Mouse (Mus musculus) myocyte (in vitro differentiated cells): ENCODE data around the gene Kcnk13. TPM values are rescaled to one million over a fixed set of nuclear protein-coding genes. Genes with fewer than 3 reads are reported as not detected.
"Not testable (repeated sequence)": the region's sequence is repeated elsewhere in the genome, so short reads cannot be mapped to it uniquely, and the experiment has no call there.

Source experiments
- H3K27me3 ChIP-seq: one replicate; pipeline ENCODE4 v1.6.1; 2011; ENCODE audit not compliant: control insufficient read depth, insufficient read depth, insufficient read length
- H3K36me3 ChIP-seq: one replicate; pipeline ENCODE4 v1.6.1; 2011; ENCODE audit not compliant: control insufficient read depth, insufficient read depth
- H3K4me2 ChIP-seq: one replicate; pipeline ENCODE4 v1.6.1; 2011; ENCODE audit warnings: low read depth, control low read depth
- H3K4me3 ChIP-seq: one replicate; pipeline ENCODE4 v1.5.1; 2011; ENCODE audit warnings: mild to moderate bottlenecking, control low read depth, moderate library complexity
- H3K79me2 ChIP-seq: one replicate; pipeline ENCODE4 v1.6.1; 2011; ENCODE audit not compliant: control insufficient read depth, insufficient read depth
- H3ac ChIP-seq: one replicate; pipeline ENCODE4 v1.6.1; 2011; ENCODE audit not compliant: control insufficient read depth, insufficient read length
- CEBPB ChIP-seq: IDR thresholded peaks from 2 replicates; pipeline ENCODE4 v1.6.1; 2011; ENCODE audit warnings: mild to moderate bottlenecking, moderate library complexity; ENCODE audit not compliant: poor library complexity, insufficient read depth, severe bottlenecking
- E2F4 ChIP-seq: IDR thresholded peaks from one replicate; pipeline ENCODE4 v1.6.1; 2011; ENCODE audit warnings: mild to moderate bottlenecking, control low read depth, moderate library complexity; ENCODE audit not compliant: insufficient read depth
- MAX ChIP-seq: IDR thresholded peaks from one replicate; pipeline ENCODE4 v1.6.1; 2011; ENCODE audit warnings: low read depth, mild to moderate bottlenecking, control low read depth
- MYOD1 ChIP-seq, 3 experiments: IDR thresholded peaks; one replicate each; pipeline ENCODE4 v1.6.1; 2011; ENCODE audit warnings: control low read depth in 2 of 3, low read depth in 2 of 3, mild to moderate bottlenecking in 2 of 3, moderate library complexity in 1 of 3; ENCODE audit not compliant: insufficient read length in 2 of 3, control insufficient read depth in 1 of 3
- MYOG ChIP-seq, 3 experiments: IDR thresholded peaks; one replicate each; pipeline ENCODE4 v1.6.1; 2011; ENCODE audit warnings: control low read depth in 2 of 3, low read depth in 2 of 3, mild to moderate bottlenecking in 2 of 3; ENCODE audit not compliant: insufficient read length in 2 of 3, control insufficient read depth in 1 of 3, insufficient read depth in 1 of 3
- POLR2A ChIP-seq: IDR thresholded peaks from one replicate; pipeline ENCODE4 v1.6.1; 2011; ENCODE audit warnings: low read depth, mild to moderate bottlenecking, control low read depth, moderate library complexity; ENCODE audit not compliant: insufficient read length
- POLR2AphosphoS2 ChIP-seq: IDR thresholded peaks from one replicate; pipeline ENCODE4 v1.6.1; 2011; ENCODE audit warnings: low read depth, control low read depth; ENCODE audit not compliant: insufficient read length
- REST ChIP-seq: IDR thresholded peaks from one replicate; pipeline ENCODE4 v1.6.1; 2011; ENCODE audit warnings: mild to moderate bottlenecking, control low read depth, moderate library complexity; ENCODE audit not compliant: insufficient read depth, insufficient read length
- SRF ChIP-seq: IDR thresholded peaks from one replicate; pipeline ENCODE4 v1.6.1; 2011; ENCODE audit warnings: low read depth; ENCODE audit not compliant: control insufficient read depth, insufficient read length
- TCF12 ChIP-seq: IDR thresholded peaks from one replicate; pipeline ENCODE4 v1.6.1; 2011; ENCODE audit warnings: mild to moderate bottlenecking, control low read depth; ENCODE audit not compliant: poor library complexity, insufficient read depth, severe bottlenecking
- TCF3 ChIP-seq: IDR thresholded peaks from one replicate; pipeline ENCODE4 v1.6.1; 2011; ENCODE audit warnings: low read depth, control low read depth; ENCODE audit not compliant: insufficient read length
- USF1 ChIP-seq: IDR thresholded peaks from one replicate; pipeline ENCODE4 v1.6.1; 2011; ENCODE audit warnings: low read depth, mild to moderate bottlenecking, control low read depth, moderate library complexity
- polyA plus RNA-seq: library from polyadenylated mRNA; unstranded; fragments of >200 nt; fragmentation: generic; extraction: Trizol; gene quantifications from one replicate; pipeline ENCODE4 v1.2.1, GENCODE M21; 2012; ENCODE audit warnings: missing spikeins

Kcnk13 gene
- polyA plus RNA-seq, 1 experiment = 1.8 TPM

DNA sequence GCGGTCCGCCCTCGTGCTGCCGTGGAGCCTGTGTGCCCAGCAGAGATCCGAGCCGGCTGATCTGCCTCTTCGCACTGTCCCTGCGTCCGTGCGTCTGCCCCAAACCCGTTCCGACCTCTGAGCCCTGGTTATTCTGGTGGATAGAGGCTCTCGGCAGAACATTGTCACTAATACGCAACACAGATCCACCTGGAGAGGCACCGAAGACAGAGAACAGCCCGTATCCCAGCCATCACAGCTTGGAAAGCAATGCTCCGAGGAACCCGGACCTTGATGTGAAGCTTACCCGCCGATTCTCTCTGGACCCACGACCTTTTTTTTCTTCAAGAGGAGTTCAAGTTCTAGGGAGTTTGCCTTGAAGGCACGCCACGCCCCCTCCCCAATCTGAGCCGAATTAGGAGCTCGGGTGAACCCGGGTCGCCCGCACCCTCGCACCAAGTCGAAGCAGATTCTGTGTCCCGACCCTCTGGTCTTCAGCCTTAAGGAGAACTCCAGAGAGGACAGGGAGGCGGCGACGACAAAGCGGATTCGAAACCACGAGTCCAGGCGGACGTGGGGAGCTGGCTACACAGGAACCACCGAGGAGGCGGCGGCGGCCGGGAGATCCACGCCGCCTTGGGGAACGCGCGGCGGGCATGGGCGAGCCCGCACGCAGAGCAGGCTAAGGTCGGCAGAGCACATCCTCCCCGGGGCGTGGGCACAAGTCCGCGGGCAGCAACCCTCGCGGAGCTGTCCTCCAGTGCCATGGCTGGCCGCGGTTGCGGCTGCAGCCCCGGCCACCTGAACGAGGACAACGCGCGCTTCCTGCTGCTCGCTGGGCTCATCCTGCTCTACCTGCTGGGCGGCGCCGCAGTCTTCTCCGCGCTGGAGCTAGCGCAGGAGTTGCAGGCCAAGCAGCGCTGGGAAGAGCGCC, 1.2 kb downstream of the Kcnk13 start:
- Histone ChIP-seq H3K79me2 (no peaks in the 10 kb centered on the region), H3K27me3 (peaks cover 50% of the 10 kb centered on the region), H3K36me3 (no peaks in the 10 kb centered on the region), H3ac (peak overlapping the region; percentile 28), H3K4me3 (peak overlapping the region; percentile 9), H3K4me2 (peak overlapping the region; percentile 65)
- TF ChIP-seq POLR2A (no peak), TCF3 (no peak), SRF (no peak), MYOG (IDR thresholded peaks at IDR 0.05; ENCODE audit: control insufficient read depth in 1 of 3, insufficient read depth in 1 of 3, insufficient read length in 2 of 3, low read depth in 2 of 3) (peak in 1 of 3 experiments; percentile 1)

DNA sequence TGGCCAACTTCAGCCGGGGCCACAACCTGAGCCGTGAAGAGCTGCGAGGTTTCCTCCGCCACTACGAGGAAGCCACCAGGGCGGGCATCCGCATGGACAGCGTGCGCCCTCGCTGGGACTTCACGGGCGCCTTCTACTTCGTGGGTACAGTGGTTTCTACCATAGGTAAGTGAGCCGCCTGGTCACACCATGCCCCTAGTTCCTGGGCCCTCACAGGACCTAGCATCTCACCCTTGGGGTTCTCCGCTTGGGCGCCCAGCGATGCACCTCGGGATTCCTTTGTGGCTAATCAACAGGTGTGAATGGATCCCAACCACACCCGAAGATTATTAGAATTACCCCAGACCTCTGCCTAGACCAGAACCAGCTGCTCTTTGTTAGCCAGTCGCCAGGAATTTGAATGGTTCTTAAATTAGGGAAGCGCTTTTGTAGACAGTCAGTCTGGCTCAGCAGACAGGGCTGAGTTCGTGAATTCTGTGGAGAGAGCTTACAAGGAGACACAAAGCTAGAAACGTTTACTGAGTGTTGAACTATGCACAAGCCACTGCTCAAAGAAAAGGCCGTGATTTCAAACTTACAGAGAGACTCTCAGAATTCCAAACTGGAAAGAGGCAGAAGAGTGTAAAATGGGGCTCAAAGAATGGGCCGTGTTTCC, 1.9 kb downstream of the Kcnk13 start:
- Histone ChIP-seq H3K36me3 (no peaks in the 10 kb centered on the region), H3K4me3 (peak overlapping the region; percentile 9), H3K4me2 (peak overlapping the region; percentile 65), H3K79me2 (no peaks in the 10 kb centered on the region), H3K27me3 (peaks cover 55% of the 10 kb centered on the region), H3ac (peak overlapping the region; percentile 28)
- peak; percentile 44 for TF ChIP-seq TCF12
- TF ChIP-seq TCF3 = no peak
- no peak for TF ChIP-seq REST
- peak in 2 of 3 experiments; percentile 48 to 51 for TF ChIP-seq MYOG (IDR thresholded peaks at IDR 0.05; ENCODE audit: control insufficient read depth in 1 of 3, insufficient read depth in 1 of 3, insufficient read length in 2 of 3, low read depth in 2 of 3)

DNA sequence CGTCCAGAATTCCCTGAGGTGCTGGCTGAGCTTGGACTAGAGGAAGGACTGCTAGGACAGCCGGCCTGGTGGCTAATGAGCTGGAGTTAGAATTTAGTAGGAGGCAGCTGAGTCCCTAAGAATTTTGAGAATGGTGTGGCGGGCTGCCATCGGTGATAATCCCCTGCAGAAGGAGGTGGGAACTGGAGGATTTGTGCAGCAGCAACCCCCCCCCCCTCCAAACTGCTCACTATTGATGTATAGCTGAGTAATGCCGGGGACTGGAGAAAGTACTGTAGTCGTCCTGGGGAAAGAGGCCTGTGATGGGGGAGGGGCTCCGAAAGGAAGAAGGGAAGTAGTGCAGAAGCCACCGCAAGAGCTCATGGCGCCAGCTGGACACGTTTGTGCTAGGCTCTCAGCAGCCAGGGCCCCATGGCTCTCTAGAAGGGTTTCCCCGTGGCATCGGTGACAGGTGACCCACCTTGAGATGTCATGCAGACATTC, 2.6 kb downstream of the Kcnk13 start:
- TF ChIP-seq CEBPB (no peak), MYOG (IDR thresholded peaks at IDR 0.05; ENCODE audit: control insufficient read depth in 1 of 3, insufficient read depth in 1 of 3, insufficient read length in 2 of 3, low read depth in 2 of 3) (peak in 1 of 3 experiments; percentile 29)
- peaks cover 62% of the 10 kb centered on the region for H3K27me3 ChIP-seq
- no peaks in the 10 kb centered on the region for H3K79me2 ChIP-seq
- H3K36me3 ChIP-seq = no peaks in the 10 kb centered on the region
- H3ac ChIP-seq = no peak overlapping the region
- H3K4me3 ChIP-seq = peak overlapping the region; percentile 9
- H3K4me2 ChIP-seq = peak overlapping the region; percentile 65

DNA sequence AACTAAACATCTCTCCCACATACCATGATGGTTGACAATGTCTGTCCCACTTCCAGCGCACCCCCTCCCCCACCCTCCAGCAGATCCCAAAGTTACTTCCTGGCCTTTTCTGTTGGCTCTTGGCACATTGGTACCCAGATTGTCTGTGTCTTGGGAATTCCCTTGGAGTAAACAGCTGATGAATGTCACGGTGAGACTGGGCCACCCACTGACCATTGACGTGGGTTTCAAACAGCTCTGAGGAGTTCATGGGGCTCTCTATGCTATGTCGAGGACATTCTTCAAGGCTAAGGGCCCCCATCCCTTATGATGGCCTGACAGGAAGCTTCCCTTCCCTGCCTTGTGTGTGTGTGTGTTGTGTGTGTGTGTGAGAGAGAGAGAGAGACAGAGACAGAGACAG, 5.6 kb downstream of the Kcnk13 start:
- peaks cover 56% of the 10 kb centered on the region for H3K27me3 ChIP-seq
- no peak overlapping the region for H3K4me3 ChIP-seq
- no peak overlapping the region for H3K4me2 ChIP-seq
- H3K36me3 ChIP-seq = no peaks in the 10 kb centered on the region
- H3ac ChIP-seq = no peak overlapping the region
- no peaks in the 10 kb centered on the region for H3K79me2 ChIP-seq
- TF ChIP-seq E2F4 (no peak), CEBPB (no peak), SRF (no peak), MAX (no peak), TCF12 (no peak), MYOD1 (IDR thresholded peaks at IDR 0.05; ENCODE audit: control insufficient read depth in 1 of 3, insufficient read length in 2 of 3, low read depth in 2 of 3) (no peak), POLR2AphosphoS2 (no peak), REST (no peak), MYOG (IDR thresholded peaks at IDR 0.05; ENCODE audit: control insufficient read depth in 1 of 3, insufficient read depth in 1 of 3, insufficient read length in 2 of 3, low read depth in 2 of 3) (no peak), USF1 (no peak), POLR2A (no peak), TCF3 (no peak)

DNA sequence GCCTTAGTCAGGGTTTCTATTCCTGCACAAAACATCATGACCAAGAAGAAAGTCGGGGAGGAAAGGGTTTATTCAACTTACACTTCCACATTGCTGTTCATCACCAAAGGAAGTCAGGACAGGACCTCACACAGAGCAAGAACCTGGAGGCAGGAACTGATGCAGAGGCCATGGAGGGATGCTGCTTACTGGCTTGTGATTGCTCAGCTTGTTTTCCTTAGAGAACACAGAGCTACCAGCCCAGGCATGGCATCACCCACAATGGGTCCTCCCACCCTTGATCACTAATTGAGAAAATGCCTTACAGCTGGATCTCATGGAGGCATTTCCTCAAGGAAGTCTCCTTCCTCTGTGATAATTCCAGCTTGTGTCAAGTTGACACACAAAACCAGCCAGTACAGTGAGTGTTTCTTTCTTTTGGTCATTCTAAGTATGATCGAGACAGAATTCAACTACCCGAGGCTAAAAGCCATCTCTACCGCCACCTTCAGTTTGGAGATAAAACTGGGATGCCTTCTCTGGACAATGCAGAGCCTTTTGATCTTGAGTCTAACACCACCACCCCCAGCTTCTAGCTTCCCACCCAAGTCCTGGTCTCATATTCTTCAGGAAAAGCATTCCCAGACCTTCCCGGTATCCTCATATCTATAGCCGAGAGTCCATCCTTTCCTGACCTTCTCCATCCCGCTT, 7.1 kb downstream of the Kcnk13 start:
- not testable (repeated sequence) for H3ac ChIP-seq, H3K36me3 ChIP-seq, H3K79me2 ChIP-seq, H3K4me2 ChIP-seq, H3K4me3 ChIP-seq
- peaks cover 42% of the 10 kb centered on the region for H3K27me3 ChIP-seq
